Mouse (Mus musculus) frontal cortex, postnatal 36 days (tissue): ENCODE results near the gene Pou4f1.

Experiments
- DNase-seq, 2 experiments: peaks; one replicate each; pipeline ENCODE4 v3.0.0; 2022; ENCODE audit warnings: low spot score in 2 of 2

Pou4f1 gene

GRCm38 (mm10) chr14:104456976-104457375 lies 10.8 kb downstream of the Pou4f1 start:
- no peak for DNase-seq

- DNase-seq, result no peak
Observed at GRCm38 (mm10) chr14:104453824-104454223, 14.0 kb downstream of the Pou4f1 start.

DNA sequence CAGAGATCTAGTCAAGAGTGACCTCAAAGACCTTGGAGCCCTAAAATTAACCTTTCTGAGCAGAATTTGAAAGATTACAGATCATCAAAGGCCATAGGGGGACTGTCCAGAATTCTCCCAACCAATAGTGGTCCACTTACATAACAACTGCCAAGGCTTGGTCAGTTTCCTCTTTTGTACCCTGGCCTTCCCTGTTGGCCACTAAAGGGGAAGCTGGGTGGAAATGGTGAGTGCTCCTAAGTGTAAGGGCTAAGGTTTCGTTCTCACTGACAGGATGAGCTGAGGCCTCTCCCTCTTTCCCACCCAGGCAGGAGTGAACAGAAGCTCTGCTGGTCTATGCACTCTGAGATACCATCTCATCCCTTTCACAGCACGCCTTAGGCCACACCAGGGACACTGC lies 33.5 kb downstream of the Pou4f1 start:
- DNase-seq, result no peak

DNA sequence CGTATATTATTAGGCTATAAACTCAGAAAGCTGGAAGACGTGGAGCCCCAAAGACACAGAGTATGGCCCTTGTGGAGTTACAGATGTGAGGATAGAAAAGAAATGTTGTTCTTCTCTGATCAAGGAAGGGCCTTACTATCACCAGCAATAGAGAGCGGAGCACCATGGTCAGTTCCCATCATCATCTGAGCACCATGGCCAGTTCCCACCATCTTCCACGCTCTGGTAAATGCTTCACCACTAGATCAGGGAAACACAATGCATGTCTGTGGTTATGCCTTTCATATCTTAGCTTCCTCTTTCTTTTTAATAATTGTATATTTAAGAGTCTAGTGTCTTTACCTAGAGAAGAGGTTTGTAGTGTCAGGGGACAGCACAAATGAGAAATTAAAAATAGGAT lies 37.0 kb downstream of the Pou4f1 start:
- DNase-seq, result no peak

DNA sequence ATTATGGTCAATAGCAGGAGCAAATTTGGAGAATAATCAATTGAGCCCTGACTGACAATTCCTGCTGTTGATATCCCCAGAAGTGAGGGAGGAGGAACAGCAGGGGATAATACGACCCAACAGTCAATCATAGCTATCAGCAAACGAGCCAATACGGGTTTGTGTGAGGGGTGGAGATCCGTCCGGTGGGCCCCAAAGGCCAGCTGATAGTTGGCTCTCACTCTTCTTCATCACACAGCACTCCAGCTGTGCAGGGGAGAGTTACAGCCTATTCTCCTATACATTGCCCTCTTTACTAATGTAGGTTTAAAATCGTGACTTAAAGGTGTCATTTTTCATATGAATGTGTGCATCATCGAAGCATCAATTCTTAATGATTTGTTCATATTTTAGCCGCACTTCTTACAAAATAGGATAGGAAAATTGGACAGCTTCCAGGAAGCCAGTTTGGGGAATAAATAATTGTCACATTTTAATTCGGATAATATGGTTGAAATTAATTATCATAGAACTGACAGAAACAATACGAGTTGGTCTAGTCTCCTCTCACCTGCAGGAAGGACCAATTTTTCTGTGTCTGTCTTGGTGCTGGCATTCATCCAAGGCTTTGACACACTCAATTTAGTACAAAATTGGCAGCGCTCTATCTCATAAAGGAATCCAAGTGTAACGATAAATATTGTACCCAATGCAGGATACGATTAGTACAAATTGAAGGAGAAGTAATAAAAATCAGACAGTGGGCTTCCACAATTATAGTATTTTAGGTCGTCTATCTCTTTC lies 43.9 kb downstream of the Pou4f1 start:
- no peak for DNase-seq
